Mouse (Mus musculus) right cerebral cortex, postnatal 36 days (tissue): Measurements from ENCODE around the gene Gm21958.

Experiments
- DNase-seq, 2 experiments: peaks; one replicate each; pipeline ENCODE4 v3.0.0; 2022; ENCODE audit warnings: low spot score in 2 of 2, mixed read lengths in 1 of 2

Gm21958 gene

DNA sequence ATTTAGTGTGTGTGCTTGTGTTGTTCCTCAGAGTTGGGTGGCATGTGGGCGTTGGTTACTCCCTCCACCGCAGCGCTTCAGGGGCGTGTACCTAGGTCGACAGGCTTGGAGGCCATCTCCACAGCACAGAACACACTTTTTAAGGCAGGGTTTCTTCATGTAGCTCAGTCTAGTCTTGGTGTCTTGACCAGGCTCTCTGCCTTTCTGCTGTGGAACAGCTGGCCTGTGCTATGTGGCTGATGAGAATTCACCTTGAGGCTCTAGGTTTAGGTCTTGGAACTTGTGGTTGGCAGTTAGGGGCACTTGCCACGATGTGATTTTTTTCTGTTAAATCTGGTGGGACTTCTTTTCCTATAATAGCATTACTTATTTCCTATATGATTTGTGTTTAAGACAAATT is at the start of gene Gm21958:
Gm21958 (minus strand) TSS at position 101 of the 400 bp plus-strand sequence.
- no peak for DNase-seq

DNA sequence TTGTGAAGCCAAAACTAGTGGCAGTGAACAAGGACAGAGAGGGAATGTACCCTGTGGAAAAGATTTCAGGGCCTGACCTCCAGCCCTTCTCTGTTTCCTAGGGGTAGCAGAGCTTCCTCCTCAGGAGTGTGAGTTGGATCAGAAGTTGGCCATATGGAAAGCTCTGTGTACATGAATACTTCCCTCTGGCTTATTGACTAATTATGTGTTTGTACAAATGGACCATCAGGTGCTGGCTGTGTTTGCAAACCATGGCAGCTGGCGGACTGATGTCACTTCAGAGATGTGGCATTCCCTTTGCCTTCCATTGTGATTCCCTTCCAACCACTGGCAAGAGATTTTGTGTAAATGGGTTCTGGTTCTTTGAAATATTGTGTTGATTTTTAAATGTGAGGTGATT is 47.1 kb upstream of the Gm21958 start:
- no peak for DNase-seq

GRCm38 (mm10) chr3:54760321-54761115 is 46.4 kb upstream of the Gm21958 start:
- DNase-seq = no peak

DNA sequence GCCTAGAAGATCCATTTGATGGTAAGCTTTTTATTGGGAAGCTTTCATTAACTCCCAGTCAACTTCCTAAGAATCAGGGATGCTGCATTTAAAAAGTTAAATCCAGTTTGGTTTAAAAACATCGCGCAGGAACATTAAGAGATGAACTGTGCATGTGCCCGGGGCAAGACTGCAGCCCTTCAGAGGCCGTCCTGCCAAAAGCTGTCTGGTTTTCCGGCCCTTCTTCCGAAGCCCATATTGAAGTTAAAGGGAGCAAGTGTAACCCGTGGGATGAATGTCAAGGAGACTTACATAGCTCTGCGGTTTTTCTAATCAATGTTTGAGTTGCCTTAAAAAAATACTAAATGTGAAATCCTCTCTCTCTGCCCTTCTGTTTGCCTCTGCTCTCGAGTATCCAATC is 45.1 kb upstream of the Gm21958 start:
- no peak for DNase-seq

GRCm38 (mm10) chr3:54757446-54757845 is 43.3 kb upstream of the Gm21958 start:
- DNase-seq = no peak

GRCm38 (mm10) chr3:54756058-54756457 is 41.9 kb upstream of the Gm21958 start:
- DNase-seq = peak; percentile 32 to 35

GRCm38 (mm10) chr3:54755145-54756041 is 41.2 kb upstream of the Gm21958 start, which contains the start of gene Smad9:
Gene Smad9 (plus strand): TSS chr3:54755582.
- DNase-seq = peak; percentile 46 to 49

DNA sequence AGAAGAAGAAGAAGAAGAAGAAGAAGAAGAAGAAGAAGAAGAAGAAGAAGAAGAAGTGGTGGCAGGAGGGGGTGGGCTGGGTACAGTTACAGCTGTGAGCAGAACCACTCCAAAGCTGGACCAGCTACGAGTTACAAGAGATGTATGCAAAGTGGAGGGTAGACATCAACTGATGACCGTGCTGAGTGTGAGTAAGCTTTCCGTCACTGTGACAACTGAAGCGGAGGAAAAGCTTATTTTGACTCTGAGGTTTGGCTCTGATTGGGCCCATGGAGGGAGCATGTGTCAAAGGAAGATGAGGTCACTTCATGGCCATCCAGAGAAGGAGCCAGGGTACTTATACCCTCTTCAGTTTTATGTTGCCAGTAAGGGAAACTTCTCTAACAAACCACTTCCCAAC is 39.3 kb upstream of the Gm21958 start:
- DNase-seq = no peak

GRCm38 (mm10) chr3:54745799-54746198 is 31.6 kb upstream of the Gm21958 start:
- no peak for DNase-seq

DNA sequence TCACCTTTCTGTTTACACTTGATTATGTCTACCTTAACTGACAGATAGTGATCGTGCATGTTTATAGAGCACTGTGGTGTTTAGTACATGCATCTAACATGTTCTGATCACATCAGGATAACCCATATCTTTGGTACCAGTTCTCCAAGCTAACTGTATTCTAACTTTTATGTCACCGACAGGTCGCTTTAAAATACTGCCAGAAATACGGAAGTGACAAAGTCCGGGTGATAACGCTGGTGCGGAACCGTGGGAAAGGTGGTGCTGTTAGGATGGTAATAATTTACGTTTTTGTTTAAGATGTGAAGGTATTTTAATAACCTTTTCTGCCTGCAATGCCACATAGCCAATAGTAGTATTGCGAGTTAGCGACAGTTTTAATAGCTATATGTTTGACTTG is 27.8 kb upstream of the Gm21958 start:
- DNase-seq = no peak

GRCm38 (mm10) chr3:54737317-54737716 is 23.2 kb upstream of the Gm21958 start:
- no peak for DNase-seq

DNA sequence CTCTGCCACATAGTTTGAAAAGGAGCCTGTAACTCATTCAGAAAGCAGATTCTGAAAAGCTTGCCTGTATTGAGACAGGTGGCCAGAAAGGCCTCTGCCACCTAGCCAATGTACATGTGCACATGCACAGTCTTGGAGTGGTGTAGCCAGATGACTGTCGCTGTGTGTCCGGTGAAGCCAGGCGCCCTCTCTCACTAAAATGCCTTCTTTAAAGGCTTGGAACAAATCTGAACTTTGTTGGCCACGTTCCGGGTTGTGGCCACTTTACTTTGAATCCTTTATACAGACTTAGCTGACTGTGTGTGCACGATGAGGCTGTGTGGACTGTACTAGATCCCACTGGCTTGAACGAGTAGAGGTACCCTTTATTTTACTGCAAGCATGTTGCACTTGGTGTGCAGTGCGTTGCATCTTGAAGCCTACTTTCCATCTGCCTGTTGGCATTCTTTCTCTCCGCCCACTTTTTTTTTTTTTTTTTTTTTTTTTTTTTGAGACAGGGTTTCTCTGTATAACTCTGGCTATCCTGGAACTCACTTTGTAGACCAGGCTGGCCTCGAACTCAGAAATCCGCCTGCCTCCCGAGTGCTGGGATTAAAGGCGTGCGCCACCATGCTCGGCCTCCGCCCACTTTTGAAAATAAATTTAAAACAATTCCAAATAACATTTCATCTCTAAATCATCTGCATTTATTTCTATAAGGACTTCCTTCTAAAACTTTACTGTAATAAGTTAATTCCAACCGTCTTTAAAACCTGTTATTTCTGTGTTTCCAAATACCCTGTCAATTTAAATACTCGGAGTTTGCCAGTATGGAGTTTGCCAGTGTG is 22.2 kb upstream of the Gm21958 start:
- no peak for DNase-seq

DNA sequence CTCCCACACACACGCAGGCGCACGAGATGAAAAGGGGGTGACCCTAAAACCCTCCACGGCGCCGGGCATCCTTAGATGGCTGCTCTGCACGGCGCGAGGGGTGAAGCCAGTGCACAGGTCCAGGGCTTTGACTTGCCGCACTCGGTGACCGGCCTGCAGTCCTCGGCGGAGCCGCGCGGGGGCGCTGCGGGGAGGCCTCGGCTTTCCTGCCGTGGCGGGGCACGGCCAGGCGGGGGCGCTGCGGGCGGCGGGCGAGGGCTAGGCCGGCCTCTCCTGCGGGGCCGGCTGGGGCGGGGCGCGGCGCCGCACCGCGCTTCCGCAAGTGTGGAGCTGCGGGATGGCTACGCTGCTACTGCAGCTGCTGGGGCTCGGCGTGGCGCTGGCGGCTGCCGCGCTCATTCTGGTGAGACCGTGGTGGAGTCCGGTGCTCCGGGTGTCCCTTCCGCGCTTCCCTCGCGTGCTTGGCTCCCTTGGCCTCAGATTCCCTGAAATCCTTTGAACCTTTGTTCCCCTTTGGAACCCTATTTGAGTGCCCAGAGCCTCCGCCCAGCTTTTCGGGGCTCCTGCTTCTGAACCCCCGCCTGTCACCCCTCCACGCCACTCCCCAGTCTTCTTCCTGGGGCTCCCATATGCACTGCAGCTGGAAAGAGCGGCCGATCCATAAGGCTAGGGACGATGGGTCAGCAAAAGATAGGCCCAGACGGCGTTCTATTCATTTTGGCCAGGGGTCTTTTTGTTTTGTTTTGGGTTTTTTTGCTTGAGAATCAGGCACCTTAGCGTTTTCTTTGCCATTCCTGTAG is 21.3 kb upstream of the Gm21958 start, which contains the start of the genes Exosc8 and Alg5:
Exosc8 (minus strand) TSS at position 147 of the 800 bp plus-strand sequence.
Alg5 (plus strand) TSS at position 293 of the 800 bp plus-strand sequence.
- DNase-seq = peak; percentile 73 to 74

DNA sequence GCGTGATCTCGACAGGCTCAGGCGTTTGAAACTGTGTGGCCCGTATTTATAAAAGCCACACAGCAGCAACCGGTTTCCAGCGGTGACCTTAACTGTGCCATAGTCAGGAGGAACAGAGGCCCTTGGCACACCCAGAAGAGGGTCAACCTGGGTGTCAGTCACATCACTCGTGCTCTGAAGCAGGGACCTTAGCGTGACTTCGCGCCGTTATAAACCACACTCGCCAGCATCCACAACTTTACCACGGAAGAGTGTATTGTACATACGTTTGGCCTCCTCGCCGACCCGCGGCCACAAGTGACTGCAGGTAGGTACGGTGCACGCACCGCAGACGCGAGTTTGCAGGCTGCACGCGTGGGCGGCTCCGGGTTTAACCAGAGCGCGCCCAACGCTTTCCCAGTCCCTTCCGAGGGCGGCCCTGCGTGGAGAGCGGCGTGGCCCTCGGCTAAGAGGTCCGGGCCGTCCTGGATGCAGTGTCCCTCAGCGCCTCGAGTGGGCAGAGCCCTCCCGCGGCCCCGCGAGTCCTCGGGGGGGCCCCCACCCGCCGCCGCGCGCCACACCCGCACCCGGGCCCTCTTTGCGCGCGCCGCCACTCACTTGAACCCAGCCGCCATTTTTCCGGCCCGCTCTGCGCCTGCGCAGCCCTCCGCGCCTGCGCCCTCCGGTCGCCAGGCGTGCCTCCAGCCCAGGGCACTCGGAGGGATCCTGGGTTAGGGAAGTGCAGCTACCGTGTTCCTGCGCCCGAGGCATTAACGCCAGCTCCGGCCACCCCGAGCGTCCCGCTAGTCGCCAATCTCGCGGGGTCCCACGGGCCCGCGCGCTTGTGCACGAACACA is 20.5 kb upstream of the Gm21958 start:
- DNase-seq = peak; percentile 79 to 82

- DNase-seq = no peak
These were observed 18.2 kb upstream of the Gm21958 start for GRCm38 (mm10) chr3:54732371-54732770.

GRCm38 (mm10) chr3:54731626-54732150 is 17.5 kb upstream of the Gm21958 start:
- no peak for DNase-seq

- no peak for DNase-seq
These were observed 13.9 kb upstream of the Gm21958 start for GRCm38 (mm10) chr3:54728100-54728499.

- DNase-seq = no peak
These were observed 13.4 kb upstream of the Gm21958 start for GRCm38 (mm10) chr3:54727588-54727987.

DNA sequence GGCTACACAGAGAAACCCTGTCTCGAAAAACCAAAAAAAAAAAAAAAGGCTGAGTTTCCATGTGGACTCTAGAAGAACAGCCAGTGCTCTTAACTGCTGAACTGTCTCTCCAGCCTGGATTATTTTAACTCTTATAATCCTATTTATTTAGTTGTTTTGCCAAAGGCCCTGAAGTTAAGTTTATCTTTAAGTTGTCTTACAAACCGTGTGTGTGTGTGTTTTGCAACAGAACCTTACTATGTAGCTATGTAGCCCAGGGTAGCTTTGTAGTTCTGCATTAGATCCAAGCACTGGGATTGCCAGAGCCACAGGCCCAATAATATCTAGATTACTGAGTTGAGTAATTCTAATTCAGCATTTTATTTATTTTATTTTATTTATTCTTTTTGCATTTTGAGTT is 11.2 kb upstream of the Gm21958 start:
- DNase-seq = no peak
